8 mouse cellular contexts compared by ENCODE assay signal in the genomic region with DNA sequence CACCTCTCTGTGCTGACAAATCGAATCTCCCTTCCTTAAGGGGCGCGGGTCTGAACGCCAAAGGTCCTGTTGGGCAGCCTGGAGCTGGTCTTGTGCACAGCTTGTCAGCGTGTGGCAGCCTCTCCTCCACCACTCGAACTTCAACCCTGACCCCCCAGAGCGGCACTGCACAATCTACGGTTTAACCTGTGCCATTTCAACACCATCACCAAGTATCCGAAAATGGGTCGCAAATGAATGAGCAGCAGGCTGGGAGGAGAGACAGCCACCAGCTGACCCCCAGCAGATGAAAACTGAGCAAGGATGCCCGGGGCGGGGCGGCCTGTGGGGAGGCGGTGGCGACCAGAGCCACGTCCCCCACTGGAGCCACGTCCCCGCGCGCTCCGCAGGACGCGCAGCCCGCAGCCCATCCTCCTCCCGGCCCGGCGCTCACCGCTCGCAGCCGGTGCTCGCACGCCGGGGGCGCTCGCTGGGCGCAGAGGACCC. TPM values are rescaled to one million over a fixed set of nuclear protein-coding genes. Genes with fewer than 3 reads are reported as not detected.
DNase-seq lines count a peak whose midpoint lies in the region; ATAC-seq and TF ChIP-seq lines count a peak whose summit lies in the region.

No protein-coding gene starts in this region.

- peak; percentile 84 for DNase-seq in adrenal gland, adult 2 months
- peak; percentile 29 for DNase-seq in embryonic facial prominence, embryonic 11.5 days (ENCODE audit: low spot score)
- peak; percentile 51 to 57 for DNase-seq in heart, adult 9 months (ENCODE audit: low spot score in 2 of 2)
- no peak for DNase-seq in spleen, adult 12 weeks (ENCODE audit: low spot score)

- no peaks in the 10 kb centered on the region for H3K4me1 ChIP-seq in ES-Bruce4 (ENCODE audit: control insufficient read depth, insufficient read depth, low read length)
- H3K4me1 ChIP-seq in embryonic facial prominence, embryonic 11.5 days (ENCODE audit: control insufficient read depth, insufficient read depth, low read length): peaks cover 2% of the 10 kb centered on the region; the same call in 1 of the 2 replicates
- peaks cover 6% of the 10 kb centered on the region; the same call in 1 of the 2 replicates for H3K4me1 ChIP-seq in kidney, embryonic 14.5 days (ENCODE audit: control insufficient read depth, insufficient read depth, low read length)
- H3K4me1 ChIP-seq in liver, embryonic 16.5 days (ENCODE audit: control insufficient read depth, low read depth, low read length): no peaks in the 10 kb centered on the region
- 0 out of 2 replicates have a peak, but pooled peaks cover 8% of the 10 kb centered on the region for H3K4me1 ChIP-seq in neural tube, embryonic 14.5 days (ENCODE audit: control insufficient read depth, insufficient read depth, low read length)

- under 1% methylated on average over 35 of the region's 36 CpGs for WGBS in embryonic facial prominence, embryonic 11.5 days
- under 1% methylated on average over 34 of the region's 36 CpGs for WGBS in kidney, embryonic 14.5 days
- WGBS in liver, embryonic 16.5 days (ENCODE audit: insufficient replicate concordance): 1% methylated on average over 35 of the region's 36 CpGs
- 0% methylated on average over 20 of the region's 36 CpGs for WGBS in neural tube, embryonic 14.5 days

- H3K36me3 ChIP-seq in ES-Bruce4 (ENCODE audit: control insufficient read depth, insufficient read depth, low read length, poor library complexity, severe bottlenecking): no peaks in the 10 kb centered on the region
- no peaks in the 10 kb centered on the region for H3K36me3 ChIP-seq in embryonic facial prominence, embryonic 11.5 days (replicated peaks; ENCODE audit: control insufficient read depth, insufficient read depth, low read depth, low read length)
- no peaks in the 10 kb centered on the region for H3K36me3 ChIP-seq in kidney, embryonic 14.5 days (ENCODE audit: control insufficient read depth, insufficient read depth, low read length)
- H3K36me3 ChIP-seq in liver, embryonic 16.5 days (ENCODE audit: control insufficient read depth, insufficient read depth): no peaks in the 10 kb centered on the region
- no peaks in the 10 kb centered on the region for H3K36me3 ChIP-seq in neural tube, embryonic 14.5 days (ENCODE audit: control insufficient read depth, insufficient read depth, low read length)

- peak overlapping the region; percentile 66 for H3K9ac ChIP-seq in ES-Bruce4 (ENCODE audit: low read depth, poor library complexity, severe bottlenecking)
- peak overlapping the region; percentile 71 for H3K9ac ChIP-seq in embryonic facial prominence, embryonic 11.5 days (replicated peaks; ENCODE audit: low read length)
- H3K9ac ChIP-seq in kidney, embryonic 14.5 days (ENCODE audit: low read depth, low read length): peak overlapping the region; percentile 77
- H3K9ac ChIP-seq in liver, embryonic 16.5 days (ENCODE audit: low read depth, low read length): peak overlapping the region; percentile 53; the same call in 1 of the 2 replicates
- peak overlapping the region; percentile 63 for H3K9ac ChIP-seq in neural tube, embryonic 14.5 days (replicated peaks; ENCODE audit: low read depth, low read length)

- H3K4me2 ChIP-seq in embryonic facial prominence, embryonic 11.5 days (ENCODE audit: low read depth, low read length): peak overlapping the region; percentile 99
- H3K4me2 ChIP-seq in kidney, embryonic 14.5 days (replicated peaks; ENCODE audit: low read depth, low read length): peak overlapping the region; percentile 93
- H3K4me2 ChIP-seq in liver, embryonic 16.5 days (ENCODE audit: low read depth, low read length): peak overlapping the region; percentile 65
- peak overlapping the region; percentile 98 for H3K4me2 ChIP-seq in neural tube, embryonic 14.5 days (ENCODE audit: low read depth, low read length)

- peak; percentile 83 for ATAC-seq in embryonic facial prominence, embryonic 11.5 days (replicated peaks; ENCODE audit: insufficient number of reproducible peaks, low FRiP score, low TSS enrichment, low read depth)
- peak; percentile 74 for ATAC-seq in kidney, embryonic 14.5 days (ENCODE audit: low FRiP score, low TSS enrichment)
- ATAC-seq in liver, embryonic 16.5 days (ENCODE audit: low read depth): peak; percentile 52
- peak; percentile 81 for ATAC-seq in neural tube, embryonic 14.5 days (ENCODE audit: low read depth)

- no peak for TF ChIP-seq POLR2A in ES-Bruce4 (IDR thresholded peaks at IDR 0.05; ENCODE audit: insufficient read depth, low read length)

- peaks cover 6% of the 10 kb centered on the region; the same call in 1 of the 2 replicates for H3K27me3 ChIP-seq in ES-Bruce4 (ENCODE audit: control insufficient read depth, insufficient read depth, low read length, poor library complexity, severe bottlenecking)
- H3K27me3 ChIP-seq in embryonic facial prominence, embryonic 11.5 days (ENCODE audit: control insufficient read depth, insufficient read depth, low read length): peaks cover 14% of the 10 kb centered on the region
- H3K27me3 ChIP-seq in kidney, embryonic 14.5 days (ENCODE audit: control insufficient read depth, insufficient read depth, low read length): no peaks in the 10 kb centered on the region
- peaks cover 26% of the 10 kb centered on the region for H3K27me3 ChIP-seq in liver, embryonic 16.5 days (ENCODE audit: control insufficient read depth, insufficient read depth, low read depth, low read length)
- peaks cover 44% of the 10 kb centered on the region for H3K27me3 ChIP-seq in neural tube, embryonic 14.5 days (ENCODE audit: control insufficient read depth, insufficient read depth, low read length)

- peak overlapping the region; percentile 68 for H3K4me3 ChIP-seq in ES-Bruce4 (ENCODE audit: low read depth, low read length)
- H3K4me3 ChIP-seq in embryonic facial prominence, embryonic 11.5 days (ENCODE audit: low read depth, low read length): peak overlapping the region; percentile 71
- peak overlapping the region; percentile 72 for H3K4me3 ChIP-seq in kidney, embryonic 14.5 days (ENCODE audit: low read length)
- peak overlapping the region; percentile 66 for H3K4me3 ChIP-seq in liver, embryonic 16.5 days (ENCODE audit: low read depth, low read length)
- peak overlapping the region; percentile 62 for H3K4me3 ChIP-seq in neural tube, embryonic 14.5 days (ENCODE audit: low read depth, low read length)

- TF ChIP-seq EP300 in ES-Bruce4 (IDR thresholded peaks at IDR 0.05; ENCODE audit: insufficient read depth, low read depth, low read length): no peak

- no peak overlapping the region for H3K27ac ChIP-seq in ES-Bruce4 (ENCODE audit: insufficient read depth, low read length)
- H3K27ac ChIP-seq in embryonic facial prominence, embryonic 11.5 days (replicated peaks; ENCODE audit: low read depth, low read length): no peak overlapping the region
- H3K27ac ChIP-seq in kidney, embryonic 14.5 days (ENCODE audit: low read depth, low read length): peak overlapping the region; percentile 71; the same call in 1 of the 2 replicates
- peak overlapping the region; percentile 87 for H3K27ac ChIP-seq in liver, embryonic 16.5 days (ENCODE audit: low read length)
- no peak overlapping the region for H3K27ac ChIP-seq in neural tube, embryonic 14.5 days (ENCODE audit: low read depth, low read length)

- no peaks in the 10 kb centered on the region for H3K9me3 ChIP-seq in ES-Bruce4 (replicated peaks; ENCODE audit: control insufficient read depth, insufficient read depth, low read length, poor library complexity, severe bottlenecking)
- no peaks in the 10 kb centered on the region for H3K9me3 ChIP-seq in embryonic facial prominence, embryonic 11.5 days (replicated peaks; ENCODE audit: control insufficient read depth, low read length)
- H3K9me3 ChIP-seq in kidney, embryonic 14.5 days (ENCODE audit: control insufficient read depth, low read length): no peaks in the 10 kb centered on the region
- no peaks in the 10 kb centered on the region for H3K9me3 ChIP-seq in liver, embryonic 16.5 days (replicated peaks; ENCODE audit: control insufficient read depth, low read length)
- H3K9me3 ChIP-seq in neural tube, embryonic 14.5 days (ENCODE audit: control insufficient read depth, low read length): no peaks in the 10 kb centered on the region

- TF ChIP-seq CTCF in ES-Bruce4 (IDR thresholded peaks at IDR 0.05; ENCODE audit: low read depth, low read length): no peak

RNA-seq across cellular contexts. Expression of a gene that starts 1.5 kb away (rescaled TPM):
- polyA plus RNA-seq in ES-Bruce4 (2011; ENCODE audit: insufficient read depth, insufficient read length, low read depth, missing spikeins): 2.2 and 3.5 TPM in 2 replicates
- total RNA-seq in adrenal gland, adult 2 months (2021): 1 to 10 TPM; 6.3 to 9.2 TPM
- polyA plus RNA-seq in adrenal gland, adult 2 months (2012; rRNA removed): 0.54 and 0.93 TPM in 2 replicates
- 0.46 and 2.0 TPM in 2 replicates for polyA plus RNA-seq in embryonic facial prominence, embryonic 11.5 days (2014; fragmentation: Nextera tagmentation; extraction: Ambion mirVana)
- 8.9 and 12.5 TPM in 2 replicates for polyA plus RNA-seq in kidney, embryonic 14.5 days (2014; fragmentation: Nextera tagmentation; extraction: Ambion mirVana)
- 4.8 and 4.9 TPM in 2 replicates for polyA plus RNA-seq in liver, embryonic 16.5 days (2015; fragmentation: Nextera tagmentation; extraction: Ambion mirVana)
- 1.6 and 1.8 TPM in 2 replicates for polyA plus RNA-seq in neural tube, embryonic 14.5 days (2014; fragmentation: Nextera tagmentation; extraction: Ambion mirVana)

Comparison
In these comparisons a context has a peak if more than half of its experiments do, and no peak if none do; other contexts are left out.
1. H3K27ac ChIP-seq: peak in kidney, embryonic 14.5 days (single experiment) and liver, embryonic 16.5 days (single experiment); none in ES-Bruce4 (single experiment), embryonic facial prominence, embryonic 11.5 days (single experiment) and neural tube, embryonic 14.5 days (single experiment).
2. Peak in every context shown above with its lines, with median percentiles within 50 percentile points of each other: H3K4me3 ChIP-seq, H3K9ac ChIP-seq, ATAC-seq and H3K4me2 ChIP-seq.